30 mouse cellular contexts compared by ENCODE assay signal in genomic region chr8:119646846-119647245, GRCm38 (mm10). TPM values are rescaled to one million over a fixed set of nuclear protein-coding genes. Genes with fewer than 3 reads are reported as not detected.
"Had no signal": no experiment of that assay in that cellular context is flagged by ENCODE, and none has a peak within 500 bp of the region (broad histone marks: within the 10 kb centered on the region; RNA-seq: fewer than 3 reads in every experiment).

No protein-coding gene starts in this region.

- H3K4me2 ChIP-seq: heart, embryonic 11.5 days; heart, embryonic 13.5 days; heart, embryonic 15.5 days; hindbrain, embryonic 13.5 days; hindbrain, embryonic 15.5 days; kidney, embryonic 15.5 days; limb, embryonic 13.5 days; limb, embryonic 15.5 days; liver, embryonic 12.5 days had no signal

- DNase-seq: gastrocnemius, postnatal 14 days; gastrocnemius, postnatal 36 days; heart, adult 11 months; heart, adult 2 months; heart, postnatal 14 days; heart, postnatal 36 days; kidney, adult 11 months; kidney, adult 2 months; kidney, adult 9 months; kidney, postnatal 14 days; kidney, postnatal 4 days had no signal

- H3K36me3 ChIP-seq: heart, embryonic 13.5 days; heart, embryonic 15.5 days; hindbrain, embryonic 13.5 days; hindbrain, embryonic 15.5 days; kidney, embryonic 15.5 days; limb, embryonic 13.5 days; limb, embryonic 15.5 days; liver, embryonic 12.5 days had no signal

- H3K9ac ChIP-seq: heart, embryonic 13.5 days; heart, embryonic 15.5 days; hindbrain, embryonic 13.5 days; hindbrain, embryonic 15.5 days; kidney, embryonic 15.5 days; limb, embryonic 13.5 days; limb, embryonic 15.5 days; liver, embryonic 12.5 days had no signal

- H3K9me3 ChIP-seq: heart, embryonic 15.5 days; hindbrain, embryonic 13.5 days; hindbrain, embryonic 15.5 days; kidney, embryonic 15.5 days; limb, embryonic 15.5 days had no signal

- H3K27me3 ChIP-seq: heart, embryonic 15.5 days; hindbrain, embryonic 15.5 days; limb, embryonic 13.5 days; limb, embryonic 15.5 days had no signal

- H3K27ac ChIP-seq: heart, adult 2 months; heart, embryonic 13.5 days; heart, embryonic 15.5 days; hindbrain, embryonic 13.5 days; hindbrain, embryonic 15.5 days; hindbrain, postnatal 0 days; kidney, embryonic 15.5 days; kidney, postnatal 0 days; layer of hippocampus, adult 2 months; left cerebral cortex, adult 2 months; limb, embryonic 13.5 days; limb, embryonic 15.5 days; liver, embryonic 12.5 days had no signal

- H3K4me3 ChIP-seq: heart, adult 2 months; heart, embryonic 13.5 days; heart, embryonic 15.5 days; hindbrain, embryonic 13.5 days; hindbrain, embryonic 15.5 days; kidney, embryonic 15.5 days; layer of hippocampus, adult 2 months; left cerebral cortex, adult 2 months; limb, embryonic 13.5 days; limb, embryonic 15.5 days; liver, embryonic 12.5 days had no signal

- H3K4me1 ChIP-seq: heart, embryonic 13.5 days; heart, embryonic 15.5 days; liver, embryonic 12.5 days had no signal

- ATAC-seq: hindbrain, postnatal 0 days; liver, embryonic 12.5 days had no signal

RNA-seq across cellular contexts. Expression of gene Kcng4, which starts 11.4 kb away (rescaled TPM):
- total RNA-seq: hematopoietic stem cell, adult 5-6 weeks had no signal
- polyA plus RNA-seq: heart, embryonic 11.5 days; heart, embryonic 13.5 days; heart, embryonic 15.5 days; hindbrain, embryonic 11.5 days; hindbrain, embryonic 13.5 days; limb, embryonic 11.5 days; limb, embryonic 13.5 days; liver, adult 2 months; liver, embryonic 12.5 days had no signal

RNA-seq across cellular contexts. Expression of gene Wfdc1, which starts 19.3 kb away (rescaled TPM):
- total RNA-seq: hematopoietic stem cell, adult 5-6 weeks had no signal
- polyA plus RNA-seq: limb, embryonic 11.5 days had no signal

RNA-seq across cellular contexts. Expression of gene Adad2, which starts 34.3 kb away (rescaled TPM):
- total RNA-seq: gastrocnemius, adult 8-10 months; gastrocnemius, postnatal 14 days; heart, adult 2 months; heart, postnatal 14 days; heart, postnatal 36 days; hematopoietic stem cell, adult 5-6 weeks; liver, adult 2 months had no signal
- polyA plus RNA-seq: heart, adult 2 months; heart, embryonic 11.5 days; heart, embryonic 13.5 days; heart, embryonic 15.5 days; heart, postnatal 0 days; hindbrain, embryonic 11.5 days; hindbrain, embryonic 13.5 days; kidney, adult 2 months; kidney, embryonic 15.5 days; kidney, postnatal 0 days; liver, adult 2 months; liver, embryonic 12.5 days had no signal

RNA-seq across cellular contexts. Expression of gene Atp2c2, which starts 53.0 kb away (rescaled TPM):
- total RNA-seq: gastrocnemius, adult 8-10 months; heart, postnatal 36 days; hematopoietic stem cell, adult 5-6 weeks; liver, adult 2 months had no signal
- polyA plus RNA-seq: liver, adult 2 months had no signal
